ENCODE assay signal across 8 mouse cellular contexts in the genomic region with DNA sequence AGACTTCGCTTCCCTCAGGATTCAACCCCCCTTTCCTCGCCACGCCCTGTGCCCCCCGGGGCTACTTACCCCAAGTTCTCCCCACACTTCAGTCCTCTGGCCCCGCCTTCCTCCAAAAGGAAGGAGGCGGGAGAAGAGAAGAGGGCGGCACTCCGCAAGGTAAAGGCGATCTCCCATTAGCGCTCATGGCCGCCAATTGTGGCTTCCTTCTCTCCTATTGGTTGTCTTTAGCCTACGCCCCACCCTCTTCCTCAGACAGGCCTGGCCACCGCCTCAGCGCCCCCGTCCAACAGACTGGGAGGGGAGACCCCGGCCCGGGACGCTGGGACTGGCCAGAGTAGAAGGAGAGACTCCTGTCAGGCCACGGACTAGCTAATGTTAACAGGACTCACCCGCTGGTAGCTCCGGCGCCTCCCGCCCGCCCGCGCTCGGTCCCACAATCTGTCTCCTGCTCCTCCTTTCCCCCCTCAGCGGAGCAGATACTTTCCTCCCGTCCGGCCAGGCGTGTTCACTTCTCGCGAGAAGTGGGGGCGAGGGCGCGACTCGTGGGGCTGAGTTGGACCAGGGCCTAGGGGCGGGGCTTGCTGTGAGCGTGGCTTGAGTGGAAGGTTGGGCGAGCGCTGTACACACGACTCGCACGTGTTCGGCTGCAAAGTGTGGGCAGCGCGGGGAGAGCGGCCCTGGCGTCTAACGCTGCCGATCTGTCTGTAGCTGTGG. TPM values are rescaled to one million over a fixed set of nuclear protein-coding genes. Genes with fewer than 3 reads are reported as not detected.
DNase-seq lines count a peak whose midpoint lies in the region; ATAC-seq lines count a peak whose summit lies in the region.

A gene (minus strand): TSS at position 98 of the 717 bp plus-strand sequence.
A gene (minus strand): TSS at position 495 of the 717 bp plus-strand sequence.

- peaks cover 14% of the 10 kb centered on the region for H3K4me1 ChIP-seq in hindbrain, embryonic 16.5 days (ENCODE audit: control insufficient read depth, insufficient read depth, low read depth, low read length)

- H3K79me2 ChIP-seq in macrophage (ENCODE audit: inconsistent target), result peaks cover 48% of the 10 kb centered on the region

- peak within 1 kb of the TSS; percentile 82 for H3K4me3 ChIP-seq in hindbrain, embryonic 16.5 days (ENCODE audit: low read length)
- peak within 1 kb of the TSS; percentile 97 for H3K4me3 ChIP-seq in macrophage (ENCODE audit: inconsistent target)

- ATAC-seq in hindbrain, embryonic 16.5 days, result peak; percentile 99

- peak within 1 kb of the TSS; percentile 83 for H3K9ac ChIP-seq in hindbrain, embryonic 16.5 days (ENCODE audit: low read depth, low read length)

- peak; percentile 96 for DNase-seq in WW6 (ENCODE audit: low read depth, low spot score)
- peak; percentile 98 to 99 for DNase-seq in cerebellum, postnatal 4 days (ENCODE audit: low spot score in 2 of 2)
- peak; percentile 100 for DNase-seq in gastrocnemius, adult 18-20 months (ENCODE audit: low spot score)
- peak; percentile 99 for DNase-seq in left cerebral cortex, adult 18-20 months (ENCODE audit: low spot score in 2 of 2)
- DNase-seq in right cerebral cortex, adult 18-20 months, result peak; percentile 99
- peak; percentile 99 for DNase-seq in urinary bladder, postnatal 10 days (ENCODE audit: low spot score)

- under 1% methylated on average over 51 of the region's 51 CpGs for WGBS in hindbrain, embryonic 16.5 days
- WGBS in macrophage (ENCODE audit: missing documents), result 2% methylated on average over 40 of the region's 51 CpGs

- H3K27me3 ChIP-seq in hindbrain, embryonic 16.5 days (replicated peaks; ENCODE audit: control insufficient read depth, insufficient read depth, low read length), result no peaks in the 10 kb centered on the region

- peak within 1 kb of the TSS; percentile 79 for H3K4me2 ChIP-seq in hindbrain, embryonic 16.5 days (ENCODE audit: low read length)

- H3K27ac ChIP-seq in hindbrain, embryonic 16.5 days (ENCODE audit: low read depth, low read length), result peak within 1 kb of the TSS; percentile 99
- H3K27ac ChIP-seq in macrophage, result peak within 1 kb of the TSS; percentile 86

- no peaks in the 10 kb centered on the region for H3K9me3 ChIP-seq in hindbrain, embryonic 16.5 days (ENCODE audit: control insufficient read depth, low read length)

- H3K36me3 ChIP-seq in hindbrain, embryonic 16.5 days (ENCODE audit: control insufficient read depth, insufficient read depth, low read length), result no peaks in the 10 kb centered on the region
- no peaks in the 10 kb centered on the region for H3K36me3 ChIP-seq in macrophage (ENCODE audit: inconsistent target)

RNA-seq across cellular contexts. Expression of the first gene that starts in this region (rescaled TPM):
- total RNA-seq in gastrocnemius, adult 18-20 months (2021), result under 1 TPM in 1 of 2 experiments, not detected in 1; 0.57 TPM
- not detected in 2 replicates for polyA plus RNA-seq in hindbrain, embryonic 16.5 days (2015; fragmentation: Nextera tagmentation; extraction: Ambion mirVana)
- total RNA-seq in left cerebral cortex, adult 18-20 months (2021), result not detected
- 1 to 10 TPM in 1 of 26 experiments, not detected in 25; 1.0 TPM for total RNA-seq in macrophage (2018; cell fraction: chromatin; rRNA removed)
- under 1 TPM in 7 of 26 experiments, not detected in 19; 0.10 to 0.95 (median 0.22) TPM for total RNA-seq in macrophage (2018; cell fraction: cytosol; rRNA removed)
- 1 to 10 TPM in 3 of 26 experiments, under 1 TPM in 1, not detected in 22; 0.67 to 6.6 (median 1.1) TPM for total RNA-seq in macrophage (2018; cell fraction: nucleus; rRNA removed)
- 0.19 TPM in 1 of 3 replicates, not detected in the others for polyA plus RNA-seq in macrophage (2018)

RNA-seq across cellular contexts. Expression of the second gene that starts in this region (rescaled TPM):
- total RNA-seq in gastrocnemius, adult 18-20 months (2021), result 10 to 100 TPM; 49.4 to 53.7 TPM
- polyA plus RNA-seq in hindbrain, embryonic 16.5 days (2015; fragmentation: Nextera tagmentation; extraction: Ambion mirVana), result 16.5 and 20.6 TPM in 2 replicates
- 10 to 100 TPM; 33.9 to 36.3 TPM for total RNA-seq in left cerebral cortex, adult 18-20 months (2021)
- 100 to 1,000 TPM in 19 of 26 experiments, 10 to 100 TPM in 7; 64.8 to 224 (median 147) TPM for total RNA-seq in macrophage (2018; cell fraction: chromatin; rRNA removed)
- total RNA-seq in macrophage (2018; cell fraction: cytosol; rRNA removed), result 10 to 100 TPM; 48.9 to 92.4 (median 83.0) TPM
- 100 to 1,000 TPM in 18 of 26 experiments, 10 to 100 TPM in 8; 62.7 to 255 (median 126) TPM for total RNA-seq in macrophage (2018; cell fraction: nucleus; rRNA removed)
- 36.4 to 59.3 TPM (median 45.3 TPM) in 3 replicates for polyA plus RNA-seq in macrophage (2018)

Comparison
In these comparisons a context has a peak if more than half of its experiments do, and no peak if none do; other contexts are left out.
1. Peak in every context shown above with its lines: DNase-seq, ATAC-seq, H3K4me3 ChIP-seq and H3K27ac ChIP-seq.